Mouse (Mus musculus): ENCODE measurements around the gene Kcnd2.
"Not testable (repeated sequence)": the region's sequence is repeated elsewhere in the genome, so short reads cannot be mapped to it uniquely, and the experiment has no call there.

Kcnd2 gene

GRCm38 (mm10) chr6:21215491-21216191, at the start of gene Kcnd2:
TSS of gene Kcnd2 (plus strand) at chr6:21215503.
- in situ Hi-C loops (cut with MboI, MseI) = no loop called here

DNA sequence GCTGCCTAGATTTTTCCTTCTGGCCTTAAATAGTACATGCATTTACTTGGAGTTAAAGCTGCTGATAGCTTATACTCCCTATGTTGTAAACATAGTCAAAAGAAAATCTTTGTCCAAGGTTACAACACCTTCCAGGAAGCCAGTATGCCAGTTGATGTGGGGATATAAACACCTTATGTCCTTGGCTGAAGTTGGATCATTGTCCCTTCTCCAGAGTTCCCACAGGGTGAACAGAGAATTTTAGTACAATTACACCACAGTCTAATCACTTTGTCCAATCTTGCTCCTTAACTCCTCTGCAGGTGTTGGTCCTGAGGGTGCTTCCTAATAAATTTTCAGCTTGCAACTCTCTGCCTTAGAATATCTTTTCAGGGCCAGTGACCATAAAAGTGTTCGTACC, 48.7 kb upstream of the Kcnd2 start:
- in situ Hi-C loops (cut with MboI, MseI) = no loop called here

- in situ Hi-C loops (cut with MboI, MseI) = no loop called here
These were observed 20.0 kb upstream of the Kcnd2 start for GRCm38 (mm10) chr6:21195341-21195740.

DNA sequence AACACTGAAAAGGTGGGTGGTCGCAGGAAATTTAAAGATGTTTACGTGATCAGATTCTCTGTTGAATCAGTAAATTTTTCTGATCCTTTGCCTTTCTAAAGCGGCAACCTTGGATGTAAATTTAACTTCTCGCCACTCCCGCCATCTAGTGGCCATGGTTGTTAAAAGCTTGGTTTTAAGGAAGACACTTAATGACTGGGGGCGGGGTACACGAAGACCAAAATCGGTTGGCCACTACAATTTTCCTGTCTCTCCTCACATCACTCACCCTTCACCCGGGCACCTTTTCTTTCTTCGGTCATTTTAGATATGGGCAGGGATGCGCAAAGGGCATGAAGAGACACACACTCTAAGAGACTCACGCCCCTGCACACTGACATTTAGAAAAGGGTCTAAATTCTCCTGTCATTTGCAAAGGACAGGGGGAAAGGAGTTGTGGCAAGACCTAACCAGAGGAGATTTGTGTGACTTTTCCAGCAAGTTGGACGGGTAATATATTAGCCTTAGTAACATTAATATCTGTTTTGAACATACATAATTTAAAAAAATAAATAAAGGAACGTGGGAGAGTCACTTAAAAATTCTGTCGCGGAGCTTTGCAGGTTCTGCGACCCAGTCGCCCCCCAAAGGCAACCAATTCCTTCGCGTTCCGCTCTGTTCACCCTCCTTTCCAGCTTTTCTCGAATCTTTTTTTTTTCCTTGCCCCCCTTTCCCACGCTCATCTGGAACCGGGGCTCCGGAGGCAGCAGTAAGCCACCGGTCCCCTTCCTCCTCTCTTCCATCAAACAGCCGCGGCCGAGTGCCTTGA, 1.2 kb upstream of the Kcnd2 start:
- in situ Hi-C loops (cut with MboI, MseI) = no loop called here

- in situ Hi-C loops (cut with MboI, MseI) = no loop called here
These were observed 421 bp upstream of the Kcnd2 start for GRCm38 (mm10) chr6:21214673-21215490.

DNA sequence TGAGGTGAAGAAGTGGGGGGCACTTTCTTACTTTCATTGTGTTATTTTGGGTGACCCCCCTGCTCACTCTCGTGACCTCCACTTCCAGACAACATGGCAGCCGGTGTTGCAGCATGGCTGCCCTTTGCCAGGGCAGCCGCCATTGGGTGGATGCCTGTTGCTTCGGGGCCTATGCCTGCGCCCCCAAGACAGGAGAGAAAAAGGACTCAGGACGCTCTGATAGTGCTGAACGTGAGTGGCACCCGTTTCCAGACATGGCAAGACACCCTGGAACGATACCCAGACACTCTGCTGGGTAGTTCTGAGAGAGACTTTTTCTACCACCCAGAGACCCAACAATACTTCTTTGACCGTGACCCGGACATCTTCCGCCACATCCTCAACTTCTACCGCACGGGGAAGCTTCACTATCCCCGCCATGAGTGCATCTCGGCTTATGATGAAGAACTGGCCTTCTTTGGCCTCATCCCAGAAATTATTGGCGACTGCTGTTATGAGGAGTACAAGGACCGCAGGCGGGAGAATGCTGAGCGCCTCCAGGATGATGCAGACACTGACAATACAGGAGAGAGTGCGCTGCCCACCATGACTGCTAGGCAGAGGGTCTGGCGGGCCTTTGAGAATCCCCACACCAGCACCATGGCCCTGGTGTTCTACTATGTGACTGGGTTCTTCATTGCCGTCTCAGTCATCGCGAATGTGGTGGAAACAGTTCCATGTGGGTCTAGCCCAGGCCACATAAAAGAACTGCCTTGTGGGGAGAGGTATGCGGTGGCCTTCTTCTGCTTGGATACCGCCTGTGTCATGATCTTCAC, 1.1 kb downstream of the Kcnd2 start:
- in situ Hi-C loops (cut with MboI, MseI) = no loop called here

- in situ Hi-C loops (cut with MboI, MseI) = no loop called here
These were observed 1.9 kb downstream of the Kcnd2 start for GRCm38 (mm10) chr6:21217156-21217555.

DNA sequence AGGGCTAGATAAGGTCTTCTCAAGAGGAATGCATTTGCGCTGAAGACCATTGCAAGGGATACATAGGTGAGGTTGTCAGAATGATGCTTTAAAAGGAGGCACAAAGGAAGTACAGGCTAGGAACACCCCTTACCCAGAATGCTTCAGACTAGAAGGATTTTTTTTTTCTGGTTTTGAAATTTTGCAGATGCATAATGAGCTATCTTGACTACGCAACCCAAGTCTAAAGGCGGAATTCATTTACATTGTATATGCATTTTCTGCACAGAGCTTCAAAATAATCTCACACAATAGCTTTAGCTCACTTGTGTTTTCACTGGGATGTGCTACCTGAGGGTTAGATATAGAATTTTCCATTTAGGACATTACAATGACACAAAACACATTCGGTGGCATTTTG, 10.8 kb downstream of the Kcnd2 start:
- in situ Hi-C loops (cut with MboI, MseI) = no loop called here

DNA sequence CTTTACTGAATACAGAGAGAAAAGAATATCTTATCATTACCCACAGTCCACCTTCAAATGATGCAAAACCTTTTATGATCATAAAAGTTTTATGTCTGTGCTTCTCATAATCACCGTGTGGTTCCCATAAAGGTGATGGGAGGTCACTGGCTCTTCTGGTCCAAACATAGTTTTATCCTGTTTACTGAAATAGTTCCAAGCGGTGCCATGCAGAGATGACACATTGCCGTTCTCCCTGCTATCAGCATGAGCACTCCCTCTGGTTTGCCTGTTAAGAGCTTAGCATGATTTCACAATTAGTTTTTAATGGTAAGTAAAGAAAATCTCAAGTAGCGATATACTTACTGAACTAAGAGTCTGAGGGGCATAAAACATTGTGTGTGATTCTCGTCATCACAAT, 43.7 kb downstream of the Kcnd2 start:
- in situ Hi-C loops (cut with MboI, MseI) = no loop called here

- in situ Hi-C loops (cut with MboI, MseI) = loop anchor here in 1 of 2 experiments (10.0 kb wide), 1 partner anchor 527 kb away; no protein-coding TSS in a partner anchor
These were observed 52.6 kb downstream of the Kcnd2 start for GRCm38 (mm10) chr6:21267897-21268296.

GRCm38 (mm10) chr6:21277343-21277933, 62.1 kb downstream of the Kcnd2 start:
- in situ Hi-C loops (cut with MboI, MseI) = no loop called here

- in situ Hi-C loops (cut with MboI, MseI) = no loop called here
These were observed 89.6 kb downstream of the Kcnd2 start for GRCm38 (mm10) chr6:21304943-21305342.

GRCm38 (mm10) chr6:21310159-21310558, 94.9 kb downstream of the Kcnd2 start:
- in situ Hi-C loops (cut with MboI, MseI) = loop anchor here in 1 of 2 experiments (10.0 kb wide), 1 partner anchor 395 kb away; no protein-coding TSS in a partner anchor

DNA sequence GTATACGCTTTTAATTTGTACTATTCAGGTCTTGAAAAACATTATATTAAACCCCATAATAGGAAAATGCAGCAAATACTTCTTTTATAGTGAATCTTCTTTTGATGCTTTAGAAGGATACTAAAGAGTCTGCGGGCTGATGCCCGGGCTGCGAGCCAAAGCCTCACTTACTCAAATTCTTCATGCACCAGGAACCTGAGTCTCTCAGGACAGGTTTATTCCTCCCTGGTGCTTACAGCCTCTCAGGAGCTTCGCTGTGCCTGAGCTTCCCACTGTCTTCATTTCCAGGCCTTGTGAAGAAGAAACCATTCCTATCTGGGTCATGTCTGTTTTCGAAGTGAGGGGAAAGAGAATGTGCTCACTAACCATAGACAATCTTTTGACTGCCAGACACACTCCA, 106.1 kb downstream of the Kcnd2 start:
- in situ Hi-C loops (cut with MboI, MseI) = no loop called here

DNA sequence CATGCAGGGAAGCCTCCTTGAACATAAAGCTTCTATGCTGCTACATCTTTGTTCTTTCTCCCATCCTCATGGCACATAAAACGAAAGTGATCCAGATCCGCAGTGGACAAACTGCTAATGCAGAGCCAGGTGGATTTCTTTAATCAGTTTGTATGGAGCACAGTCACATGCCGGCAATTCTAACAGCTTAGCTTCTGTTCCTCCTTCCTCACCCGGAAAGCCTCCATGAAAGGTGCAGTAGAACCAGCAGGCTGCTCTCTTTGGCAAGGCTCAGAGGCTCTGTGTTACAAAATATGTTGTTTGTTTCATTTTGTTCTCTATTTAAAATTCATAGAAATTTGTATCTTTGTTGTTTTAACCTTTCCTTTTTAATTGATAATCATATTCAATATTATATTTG, 106.9 kb downstream of the Kcnd2 start:
- in situ Hi-C loops (cut with MboI, MseI) = no loop called here

DNA sequence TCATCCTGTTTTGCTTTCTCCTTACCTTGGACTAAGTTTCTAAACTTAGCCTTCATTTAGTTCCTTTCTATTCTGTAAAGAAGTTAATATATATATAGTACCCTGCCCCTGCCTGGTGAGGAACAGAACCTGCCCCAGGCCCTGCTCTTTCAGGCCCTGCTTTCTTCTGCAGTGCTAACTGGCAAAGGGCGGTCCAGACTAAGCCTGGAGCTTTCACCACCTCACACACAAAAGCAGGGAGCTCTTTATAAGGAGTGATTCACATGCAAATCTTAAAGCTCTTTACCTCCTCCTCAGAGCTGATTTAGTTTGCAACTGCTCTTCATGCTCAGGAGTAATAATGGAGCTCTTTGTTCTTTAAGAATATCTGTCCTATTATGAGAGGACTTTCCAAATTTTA, 109.9 kb downstream of the Kcnd2 start:
- in situ Hi-C loops (cut with MboI, MseI) = no loop called here

DNA sequence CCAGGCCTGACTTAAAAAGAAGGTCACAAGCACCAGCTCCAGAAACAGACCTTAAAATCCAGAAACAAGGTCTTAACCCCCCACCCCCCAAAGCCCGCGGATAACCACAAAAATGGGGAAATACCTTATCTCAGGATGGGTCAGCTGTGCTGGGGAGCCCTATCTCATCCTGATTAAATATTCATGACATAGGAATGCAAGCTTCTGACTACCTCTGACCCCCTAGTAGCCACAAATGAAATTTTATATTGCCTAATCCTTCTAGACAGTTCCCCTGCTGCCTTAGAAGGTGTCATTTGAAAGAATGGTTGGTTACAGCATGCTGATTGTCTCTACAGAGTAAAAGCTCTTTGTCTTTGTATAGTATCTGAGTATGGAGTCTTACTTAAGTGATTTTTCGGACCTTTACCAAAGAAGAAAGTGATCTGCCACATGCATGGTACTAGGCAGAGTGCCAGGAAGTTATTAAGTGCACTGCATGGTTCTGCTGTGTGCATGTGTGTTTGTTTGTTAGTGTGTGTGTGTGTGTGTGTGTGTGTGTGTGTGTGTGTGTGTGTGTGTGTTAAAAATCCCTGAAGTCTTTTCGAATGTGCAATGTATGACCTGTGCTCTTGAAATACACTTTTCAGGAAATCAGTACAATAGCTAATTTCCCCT, 111.9 kb downstream of the Kcnd2 start:
- in situ Hi-C loops (cut with MboI, MseI) = no loop called here

DNA sequence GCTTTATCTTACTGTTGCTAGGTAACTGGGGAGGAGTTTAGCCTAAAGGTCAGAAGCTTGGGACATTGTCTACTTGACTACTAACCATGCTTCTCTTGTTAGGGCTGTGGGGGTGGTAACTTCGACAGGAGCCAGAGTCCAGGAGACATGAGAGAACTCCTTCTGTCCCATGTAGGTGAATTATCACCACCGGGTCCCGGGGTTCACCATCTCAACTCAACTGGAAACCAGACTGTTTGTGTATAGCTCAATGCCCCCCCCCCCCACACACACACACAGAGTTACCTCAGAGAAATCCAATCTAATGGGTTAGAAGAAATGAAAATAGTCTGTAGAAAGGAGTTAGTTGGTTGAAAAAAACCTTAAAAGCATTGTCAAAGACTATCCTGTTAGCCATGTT, 170.0 kb downstream of the Kcnd2 start:
- in situ Hi-C loops (cut with MboI, MseI) = not testable (repeated sequence)

DNA sequence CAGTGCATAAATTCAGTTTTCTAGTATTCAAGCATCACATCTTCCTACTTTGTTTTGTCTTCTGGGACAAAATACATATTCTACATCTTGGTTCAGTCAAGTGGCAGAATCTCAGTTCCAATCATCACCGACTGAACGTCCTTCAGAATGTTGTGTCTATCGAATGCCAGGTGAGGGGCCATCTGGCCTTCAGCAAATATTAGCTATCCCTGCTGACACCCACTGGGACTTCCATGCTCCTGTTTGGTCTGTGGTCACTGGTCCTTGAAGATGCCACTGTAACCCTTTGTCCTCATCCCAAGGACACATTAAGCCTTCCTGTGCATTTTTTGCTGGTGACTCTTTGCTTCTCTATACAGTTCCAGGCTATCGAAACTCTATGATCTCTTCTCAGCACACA, 176.5 kb downstream of the Kcnd2 start:
- in situ Hi-C loops (cut with MboI, MseI) = no loop called here

DNA sequence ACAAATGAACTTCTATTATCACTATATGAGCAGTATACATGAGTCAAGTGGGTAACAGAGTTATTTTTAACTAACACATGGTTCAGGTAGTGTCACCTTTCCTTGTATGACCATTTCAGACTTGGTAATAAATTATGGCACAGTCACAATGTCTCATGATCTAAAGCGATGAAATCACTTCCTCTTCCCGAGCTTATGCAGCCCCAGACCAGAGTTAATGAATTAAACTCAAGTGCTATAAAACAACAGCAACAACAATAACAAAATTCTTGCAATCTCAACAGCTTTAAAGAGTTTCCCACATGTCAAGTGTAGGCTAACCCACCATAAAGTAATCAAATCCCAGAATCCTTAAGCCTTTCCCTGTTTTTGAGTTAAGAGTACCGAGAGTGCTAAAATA, 198.4 kb downstream of the Kcnd2 start:
- in situ Hi-C loops (cut with MboI, MseI) = no loop called here

All from T-helper 17 cell (primary cell).